Mouse (Mus musculus) embryonic stem cell, embryonic (primary cell): ENCODE data around the gene Chp1.
"Not testable (repeated sequence)": the region's sequence is repeated elsewhere in the genome, so short reads cannot be mapped to it uniquely, and the experiment has no call there.

ENCODE experiments used
- CTCF ChIA-PET, 4 experiments: fragments of 300-600 bp in 2 of 4; fragments of 350-600 bp in 2 of 4; sonication (Branson Sonifier 250); formaldehyde crosslinking; loops; one replicate each; lab custom pipeline; 2022; ENCODE audit warnings: inconsistent platforms in 2 of 4; lab: Charles Lee
- POLR2A ChIA-PET, 4 experiments: fragments of 300-600 bp in 2 of 4; fragments of 350-600 bp in 2 of 4; sonication (Branson Sonifier 250); formaldehyde crosslinking; loops; one replicate each; lab custom pipeline; 2022; ENCODE audit warnings: antibody characterized with exemption in 4 of 4, inconsistent platforms in 1 of 4; lab: Charles Lee

The Chp1 gene

DNA sequence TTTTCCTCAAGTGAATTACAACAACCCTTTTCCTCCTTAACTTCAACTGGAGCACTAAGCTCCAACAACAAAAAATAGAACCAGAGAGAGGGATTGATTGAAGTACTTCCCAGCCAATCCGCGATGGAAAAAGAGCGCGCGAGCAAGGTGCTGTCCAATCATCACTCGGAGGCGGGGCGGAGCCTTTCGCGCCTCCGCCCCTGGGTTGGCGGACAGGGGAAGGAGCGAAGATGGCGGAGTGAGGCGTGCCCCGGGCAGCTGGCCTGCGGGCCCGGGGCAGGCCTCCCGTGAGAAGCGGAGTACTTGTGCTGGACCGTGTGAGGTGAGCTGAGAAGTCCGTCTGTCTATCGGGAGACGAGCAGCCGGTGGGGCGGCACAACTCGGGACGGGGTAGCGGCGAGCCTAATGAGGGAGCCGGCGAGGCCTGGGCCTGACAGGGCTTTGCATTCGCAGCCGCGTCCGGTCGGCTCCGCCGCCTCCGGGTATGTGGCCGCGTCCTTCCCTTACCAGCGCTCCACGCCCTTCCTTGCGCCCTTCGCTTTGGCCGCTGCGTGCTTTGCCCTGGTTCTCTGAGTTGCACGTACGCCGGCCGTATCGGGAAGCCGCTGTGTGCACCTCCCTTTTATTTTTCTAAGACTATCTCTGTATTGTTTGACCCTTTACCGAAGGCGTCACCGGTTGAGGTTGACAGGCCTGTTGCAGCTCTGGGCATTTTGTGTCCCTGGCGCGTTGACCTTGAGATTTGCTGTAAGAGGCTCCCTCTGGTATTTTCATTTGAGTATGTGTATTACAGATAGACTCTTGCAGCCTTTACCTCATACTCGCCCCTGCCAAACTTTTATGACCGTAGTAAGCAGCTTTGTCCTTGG is 46.9 kb downstream of the Chp1 start:
- POLR2A ChIA-PET = interaction anchor here in 3 of 4 experiments (0.6 to 4.5 kb wide), 31 partner anchors 8 to 952 kb away, joined by 3 to 24 read pairs (median 3); partner anchors contain the start of genes Chp1 (in 1 of the 3), Exd1 (in 1 of the 3), Ndufaf1 (in 1 of the 3) and Nusap1 (in 1 of the 3)
- CTCF ChIA-PET = interaction anchor here in 3 of 4 experiments (0.6 to 1.4 kb wide), 4 partner anchors 48 to 268 kb away, joined by 3 to 5 read pairs (median 3); partner anchors contain the start of gene Ino80 (in 1 of the 3)

- ChIA-PET CTCF (interaction anchor here in 2 of 4 experiments (0.9 to 1.1 kb wide), 2 partner anchors 49 kb away, joined by 3 read pairs; no protein-coding TSS in a partner anchor), POLR2A (interaction anchor here in 2 of 4 experiments (0.6 to 4.5 kb wide), 8 partner anchors 9 to 449 kb away, joined by 3 to 24 read pairs (median 3); no protein-coding TSS in a partner anchor)
Measured at GRCm38 (mm10) chr2:119595308-119595707, 47.8 kb downstream of the Chp1 start.

DNA sequence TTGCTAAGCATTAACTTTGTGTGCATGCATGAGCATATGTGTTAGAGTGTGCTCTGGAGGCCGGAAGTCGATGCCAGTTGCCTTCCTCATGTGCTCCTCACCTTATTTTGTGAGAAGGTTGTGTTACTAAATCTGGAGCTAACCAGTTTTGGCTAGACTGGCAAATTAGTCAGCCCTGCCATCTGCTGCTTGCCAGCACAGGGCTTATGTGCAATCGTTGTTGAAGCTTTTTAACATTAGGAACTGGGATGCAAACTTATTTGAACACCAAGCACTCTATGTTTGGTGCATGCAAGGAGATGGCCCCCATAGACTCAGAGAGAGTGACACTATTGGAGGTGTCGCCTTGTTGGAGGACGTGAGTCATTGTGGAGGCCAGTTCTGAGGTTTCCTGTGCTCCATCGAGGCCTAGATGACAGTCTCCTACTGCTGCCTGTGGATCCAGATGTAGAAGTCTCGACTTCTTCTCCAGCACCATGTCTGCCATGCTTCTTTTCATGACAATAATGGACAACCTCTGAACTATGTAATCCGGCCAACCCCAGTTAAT is 49.4 kb downstream of the Chp1 start:
- ChIA-PET POLR2A (interaction anchor here in 2 of 4 experiments (1.2 to 4.5 kb wide), 3 partner anchors 8 to 11 kb away, joined by 4 to 24 read pairs (median 8); no protein-coding TSS in a partner anchor), CTCF (no interaction called here)

GRCm38 (mm10) chr2:119601027-119601426 is 53.5 kb downstream of the Chp1 start:
- CTCF ChIA-PET = interaction anchor here in 1 of 4 experiments (0.7 kb wide), 1 partner anchor 412 kb away, joined by 4 read pairs; no protein-coding TSS in a partner anchor

DNA sequence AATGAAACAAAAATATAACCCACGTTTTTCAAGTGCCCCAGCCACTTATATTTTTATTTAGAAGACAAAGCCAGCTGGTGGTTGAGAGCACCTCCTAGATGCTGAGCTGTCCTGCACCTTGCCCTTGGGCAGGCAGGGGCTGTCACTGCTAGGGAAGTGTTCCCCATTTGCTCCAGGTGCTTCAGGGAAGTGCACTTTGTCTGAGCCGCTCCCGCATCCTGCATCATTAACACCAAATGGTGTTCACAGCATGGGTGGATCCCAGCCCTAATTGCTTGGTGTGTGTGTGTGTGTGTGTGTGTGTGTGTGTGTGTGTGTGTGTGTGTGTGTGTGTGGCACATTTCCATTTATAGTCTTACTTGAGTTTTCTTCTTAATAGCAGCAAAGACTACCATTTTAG is 54.1 kb downstream of the Chp1 start:
- CTCF ChIA-PET = interaction anchor here in 1 of 4 experiments (0.7 kb wide), 1 partner anchor 14 kb away, joined by 4 read pairs; no protein-coding TSS in a partner anchor

More at GRCm38 (mm10) chr2:119601027-119601426, 53.5 kb downstream of the Chp1 start:
- POLR2A ChIA-PET = interaction anchor here in 1 of 4 experiments (0.6 to 2.1 kb wide), 4 partner anchors 8 to 306 kb away, joined by 3 to 7 read pairs (median 4); no protein-coding TSS in a partner anchor

GRCm38 (mm10) chr2:119602488-119602887 is 55.0 kb downstream of the Chp1 start:
- POLR2A ChIA-PET = interaction anchor here in 1 of 4 experiments (0.6 to 2.2 kb wide), 4 partner anchors 9 to 366 kb away, joined by 3 to 12 read pairs (median 6); no protein-coding TSS in a partner anchor
- CTCF ChIA-PET = interaction anchor here in 1 of 4 experiments (0.7 kb wide), 1 partner anchor 15 kb away, joined by 4 read pairs; no protein-coding TSS in a partner anchor

More for the DNA sequence above, 54.1 kb downstream of the Chp1 start:
- POLR2A ChIA-PET = interaction anchor here in 1 of 4 experiments (0.6 to 2.1 kb wide), 4 partner anchors 8 to 365 kb away, joined by 3 to 7 read pairs (median 3); no protein-coding TSS in a partner anchor

- CTCF ChIA-PET = interaction anchor here in 1 of 4 experiments (1.6 kb wide), 1 partner anchor 17 kb away, joined by 4 read pairs; no protein-coding TSS in a partner anchor
- POLR2A ChIA-PET = interaction anchor here in 2 of 4 experiments (1.5 to 2.8 kb wide), 5 partner anchors 9 to 43 kb away, joined by 3 to 24 read pairs (median 8); no protein-coding TSS in a partner anchor
Measured at GRCm38 (mm10) chr2:119603909-119604308, 56.4 kb downstream of the Chp1 start.

DNA sequence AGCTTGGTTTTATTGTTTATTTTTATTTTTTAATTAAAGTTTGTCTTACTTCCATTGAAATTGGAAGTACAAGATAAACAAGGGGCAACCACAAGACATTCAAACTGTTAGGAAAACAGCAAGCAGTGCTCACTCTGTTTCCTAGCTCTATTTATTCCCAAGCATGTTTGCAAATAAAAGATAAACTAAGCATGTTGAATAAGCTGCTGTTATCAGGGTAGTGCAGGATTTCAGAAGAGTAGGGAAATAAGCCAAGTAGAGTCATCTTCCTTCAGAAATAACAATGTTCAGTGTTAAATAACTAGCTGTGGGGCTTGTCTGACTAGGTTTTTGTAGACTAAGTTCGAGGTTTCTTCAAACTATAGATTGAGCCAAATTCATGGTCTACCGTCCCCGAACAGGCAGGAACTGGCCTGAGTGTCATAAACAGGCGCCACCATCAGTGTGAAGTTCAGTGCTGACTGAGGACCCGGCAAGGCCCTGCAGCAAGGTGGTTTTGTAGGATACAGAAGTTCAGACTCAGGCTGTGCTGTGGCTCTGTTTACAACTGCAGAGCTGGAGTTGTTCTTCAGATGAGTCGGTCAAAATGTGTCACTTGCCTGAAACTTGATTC is 58.0 kb downstream of the Chp1 start:
- ChIA-PET POLR2A (interaction anchor here in 2 of 4 experiments (0.8 to 2.8 kb wide), 7 partner anchors 8 to 366 kb away, joined by 3 to 24 read pairs (median 3); partner anchors contain the start of gene Mapkbp1 (in 1 of the 2)), CTCF (interaction anchor here in 2 of 4 experiments (0.6 to 1.6 kb wide), 2 partner anchors 18 to 1704 kb away, joined by 3 to 4 read pairs; no protein-coding TSS in a partner anchor)

- ChIA-PET CTCF (no interaction called here), POLR2A (interaction anchor here in 2 of 4 experiments (1.2 to 2.5 kb wide), 3 partner anchors 11 to 56 kb away, joined by 3 to 8 read pairs (median 3); partner anchors contain the start of gene Ndufaf1 (in 1 of the 2))
Measured at GRCm38 (mm10) chr2:119607023-119607422, 59.5 kb downstream of the Chp1 start.

DNA sequence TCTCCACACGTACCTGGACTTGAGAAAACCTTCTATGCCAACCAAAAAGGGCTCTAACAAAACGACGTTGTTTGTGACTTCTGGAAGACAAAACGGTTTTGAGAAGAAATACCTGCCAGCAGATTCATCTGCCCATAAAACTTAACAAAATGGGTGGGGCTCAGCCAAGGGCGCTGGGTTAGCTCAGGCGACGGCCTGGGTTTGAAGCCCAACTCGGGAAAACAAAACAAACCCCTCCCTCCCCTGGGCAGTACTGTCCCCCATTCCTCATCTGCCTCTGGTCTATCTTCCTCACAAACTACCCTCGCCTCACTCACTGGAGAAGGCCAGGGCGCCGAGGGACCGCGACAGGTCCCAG is 70.3 kb downstream of the Chp1 start:
- CTCF ChIA-PET = interaction anchor here in 1 of 4 experiments (0.6 kb wide), 1 partner anchor 217 kb away, joined by 3 read pairs; no protein-coding TSS in a partner anchor
- POLR2A ChIA-PET = interaction anchor here in 3 of 4 experiments (0.5 to 2.3 kb wide), 7 partner anchors 11 to 442 kb away, joined by 3 to 12 read pairs (median 3); partner anchors contain the start of gene Ino80 (in 1 of the 3)

GRCm38 (mm10) chr2:119618199-119618982 is 70.9 kb downstream of the Chp1 start, which contains the start of the genes Nusap1 and Oip5:
Nusap1 (plus strand) TSS chr2:119618298.
Oip5 (minus strand) TSS chr2:119618469.
- ChIA-PET CTCF (interaction anchor here in 1 of 4 experiments (0.6 kb wide), 1 partner anchor 141 kb away, joined by 4 read pairs; no protein-coding TSS in a partner anchor), POLR2A (interaction anchor here in 3 of 4 experiments (0.7 to 1.8 kb wide), 6 partner anchors 11 to 441 kb away, joined by 3 to 6 read pairs (median 3); partner anchors contain the start of gene Ino80 (in 1 of the 3))

- POLR2A ChIA-PET = interaction anchor here in 3 of 4 experiments (0.9 to 1.1 kb wide), 4 partner anchors 11 to 441 kb away, joined by 3 to 4 read pairs (median 3); no protein-coding TSS in a partner anchor
- CTCF ChIA-PET = not testable (repeated sequence)
Measured at GRCm38 (mm10) chr2:119619002-119619401, 71.5 kb downstream of the Chp1 start.

GRCm38 (mm10) chr2:119621302-119621701 is 73.8 kb downstream of the Chp1 start:
- POLR2A ChIA-PET = interaction anchor here in 3 of 4 experiments (0.5 to 3.4 kb wide), 8 partner anchors 16 to 145 kb away, joined by 3 to 18 read pairs (median 4); partner anchors contain the start of gene Ino80 (in 1 of the 3)
- CTCF ChIA-PET = interaction anchor here in 1 of 4 experiments (1.1 kb wide), 1 partner anchor 77 kb away, joined by 4 read pairs; no protein-coding TSS in a partner anchor
